Mouse (Mus musculus): ENCODE measurements around the gene Omd.
"Not testable (repeated sequence)": the region's sequence is repeated elsewhere in the genome, so short reads cannot be mapped to it uniquely, and the experiment has no call there.

The Omd gene

DNA sequence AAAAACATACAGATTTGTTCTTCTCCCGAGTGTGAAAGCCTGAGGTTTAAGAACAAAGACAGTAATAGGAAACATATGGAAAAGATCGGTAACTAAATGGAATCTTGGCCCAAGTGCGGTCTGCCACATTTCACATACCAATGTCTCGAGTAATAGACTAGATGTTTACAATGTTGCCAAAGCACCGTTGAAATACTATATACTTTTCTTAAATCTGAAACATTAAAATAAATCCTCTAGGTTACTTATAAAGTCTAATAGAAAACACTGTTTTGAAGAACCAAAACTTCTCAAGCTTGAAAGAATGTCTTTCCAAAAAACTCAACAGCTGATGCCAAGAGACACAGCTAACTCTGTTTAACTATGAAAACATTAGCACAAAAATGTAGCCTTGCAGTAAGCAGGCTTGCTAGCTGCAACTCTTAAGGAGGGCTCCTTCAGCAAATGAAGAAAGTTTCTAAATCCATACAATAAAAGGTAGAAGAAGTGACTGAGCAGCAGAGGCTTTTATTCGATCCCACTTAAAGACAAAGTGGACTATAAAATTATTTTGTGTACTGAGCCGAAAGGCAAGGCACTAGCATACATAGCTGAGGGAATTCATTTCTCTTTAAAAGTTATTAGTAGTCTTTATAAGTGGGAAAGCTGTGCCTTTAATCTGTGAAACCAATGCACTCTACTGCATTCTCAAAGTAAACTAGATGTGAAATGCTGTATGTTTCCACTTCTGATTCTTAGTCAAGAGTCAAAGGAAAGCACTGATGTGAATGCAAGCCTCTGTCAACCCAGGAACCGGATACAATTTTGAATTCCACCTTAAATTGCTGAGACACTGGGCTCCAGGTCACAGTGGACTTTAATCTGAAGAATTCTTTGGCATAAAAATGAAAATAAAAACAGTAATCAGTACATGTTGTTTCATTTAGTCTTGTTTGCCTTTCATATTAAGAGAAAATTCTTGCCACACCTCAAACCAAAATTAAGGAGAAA, at the start of gene Omd:
Gene Omd (plus strand): TSS at position 922 of the 990 bp plus-strand sequence.
- DNase-seq (ENCODE audit: low spot score), result no peak

DNA sequence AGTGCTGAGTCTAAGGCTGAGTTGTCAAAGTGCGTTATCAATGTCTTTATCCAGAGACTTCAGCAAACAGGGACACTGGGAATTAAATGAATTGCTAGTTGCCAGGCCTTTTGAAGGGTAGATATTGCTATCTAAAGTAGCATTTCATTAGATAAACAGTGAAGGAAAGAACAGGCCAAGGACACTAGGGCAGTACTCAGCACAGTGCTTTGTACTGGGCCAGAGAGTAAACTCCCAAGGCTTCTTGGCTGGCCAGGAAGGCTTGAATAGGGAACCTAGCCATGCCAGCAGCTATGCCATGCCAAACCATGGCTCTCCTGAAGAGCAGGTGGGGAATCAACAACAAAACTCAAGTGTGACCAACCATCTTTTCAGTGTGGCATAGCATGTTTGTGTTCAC, 45.3 kb upstream of the Omd start:
- no peak for DNase-seq (ENCODE audit: low spot score)

DNA sequence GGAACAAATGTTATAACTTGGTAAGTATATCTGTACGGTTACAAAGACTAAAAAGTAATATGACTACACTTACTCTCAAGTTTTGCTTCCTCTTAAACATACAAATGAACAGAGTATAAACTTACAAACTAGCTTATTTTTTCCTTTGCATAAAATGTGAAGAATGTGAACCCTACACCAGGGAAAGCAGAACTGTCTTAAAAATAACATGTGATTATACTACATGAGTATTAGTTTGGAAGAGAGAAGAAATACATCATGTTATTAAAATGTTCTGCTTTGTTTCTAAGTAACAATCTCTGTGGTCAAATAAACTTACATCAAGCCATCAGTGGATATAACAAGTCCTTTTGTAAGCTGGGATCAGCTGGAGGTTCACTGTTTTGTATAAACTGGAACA, 43.6 kb upstream of the Omd start:
- no peak for DNase-seq (ENCODE audit: low spot score)

DNA sequence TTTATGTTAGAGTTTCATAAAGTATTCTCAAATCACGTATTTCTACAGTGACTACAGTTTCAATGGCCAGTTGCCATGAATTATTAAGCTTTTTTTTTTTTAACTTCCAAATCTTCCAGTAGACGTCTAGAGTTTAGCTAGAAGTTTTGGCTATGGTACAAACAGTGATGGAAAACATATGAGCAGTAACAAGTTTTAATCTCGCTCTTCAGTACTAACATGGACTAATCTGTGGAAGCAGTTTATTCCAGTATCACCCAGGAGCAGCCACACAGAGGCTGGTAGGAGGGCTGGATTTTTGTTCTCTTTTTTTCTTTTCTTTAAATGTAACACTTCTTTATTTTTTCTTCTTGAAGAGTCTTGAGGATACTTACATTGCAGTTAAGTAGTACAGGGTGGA, 38.0 kb upstream of the Omd start, which contains the start of gene Aspn:
Gene Aspn (plus strand): TSS at position 165 of the 400 bp plus-strand sequence.
- no peak for DNase-seq (ENCODE audit: low spot score)

DNA sequence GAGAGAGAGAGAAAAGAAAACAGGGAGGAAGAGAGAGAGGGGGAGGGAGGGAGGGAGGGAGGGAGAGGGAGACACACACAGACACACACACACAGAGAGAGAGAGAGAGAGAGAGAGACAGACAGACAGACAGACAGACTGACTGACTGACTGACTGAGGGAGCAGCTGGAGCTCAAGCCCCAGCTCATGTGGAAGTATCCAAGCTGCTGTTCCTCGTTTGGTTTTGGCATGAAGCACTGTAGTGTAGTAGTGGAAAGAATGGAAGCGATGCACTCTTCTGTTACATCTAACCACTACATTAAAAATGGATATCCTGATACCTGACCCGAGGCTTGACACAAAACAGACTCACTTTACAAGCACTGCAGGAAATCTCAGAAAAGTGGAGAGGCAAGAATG, 36.6 kb upstream of the Omd start:
- no peak for DNase-seq (ENCODE audit: low spot score)

DNA sequence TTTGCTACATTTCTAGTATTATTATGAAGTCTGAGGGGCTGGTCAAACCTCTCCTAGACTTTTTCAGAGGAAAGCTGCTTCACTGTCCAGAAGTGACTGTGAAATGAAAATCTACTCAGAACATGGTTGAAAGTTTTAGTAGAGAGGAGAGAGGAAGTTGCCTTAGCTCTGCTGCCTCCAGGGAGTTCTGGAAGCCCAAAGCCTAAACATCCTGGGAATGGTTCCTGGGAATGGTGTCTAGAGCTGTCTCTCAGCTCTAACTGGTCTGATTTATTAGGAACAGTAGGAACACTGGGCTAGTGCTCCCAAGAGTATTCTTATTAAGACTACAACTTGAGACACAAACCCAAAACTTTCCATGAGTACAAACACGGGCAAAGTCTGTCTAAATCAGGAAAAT, 35.7 kb upstream of the Omd start:
- DNase-seq (ENCODE audit: low spot score), result no peak

DNA sequence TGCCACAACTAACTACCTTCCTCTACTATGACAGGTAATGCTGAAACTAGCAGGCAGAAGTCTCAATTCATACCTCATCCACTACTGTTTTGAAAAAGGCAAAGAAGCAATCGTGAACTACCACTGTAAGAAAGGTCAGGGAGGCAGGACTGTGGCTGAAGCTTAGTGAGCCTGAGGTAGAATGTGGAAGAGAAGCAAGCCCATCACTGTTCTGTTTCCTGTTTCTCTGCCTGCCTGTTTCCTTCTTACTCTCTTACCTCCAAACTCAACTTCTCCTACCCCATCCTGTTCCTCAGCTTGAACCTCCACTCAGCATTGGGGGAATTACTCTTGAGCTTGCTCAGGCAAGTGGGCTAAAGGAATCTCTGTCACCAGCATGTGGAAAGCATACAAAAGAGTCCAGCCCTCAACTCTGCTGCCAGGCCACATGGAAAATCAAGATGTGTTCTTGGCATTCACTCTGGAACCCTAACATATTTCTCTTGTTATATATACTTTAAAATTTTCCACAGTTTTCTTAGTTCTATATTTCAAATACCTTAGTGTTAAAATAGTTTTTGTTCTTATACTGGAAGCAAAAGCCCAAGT, 34.6 kb upstream of the Omd start:
- no peak for DNase-seq (ENCODE audit: low spot score)

DNA sequence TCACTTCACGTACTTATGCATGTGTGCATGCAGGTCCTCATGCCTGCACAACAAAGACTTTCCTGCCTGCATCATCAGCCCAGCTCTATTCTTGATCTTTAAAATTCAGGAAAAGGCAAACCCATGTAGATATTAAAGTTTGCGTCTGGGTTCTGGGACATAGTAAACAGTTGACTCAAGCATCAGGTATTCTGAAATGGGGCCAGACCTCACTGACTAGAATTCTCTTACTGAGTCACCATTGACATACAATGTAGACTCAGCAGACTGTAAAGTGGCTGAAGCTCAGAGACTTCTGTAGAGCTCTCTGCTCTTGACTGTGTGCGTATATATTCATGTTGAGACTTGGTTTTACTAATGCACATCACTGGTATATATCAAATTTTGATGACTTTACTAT, 32.6 kb upstream of the Omd start:
- no peak for DNase-seq (ENCODE audit: low spot score)

DNA sequence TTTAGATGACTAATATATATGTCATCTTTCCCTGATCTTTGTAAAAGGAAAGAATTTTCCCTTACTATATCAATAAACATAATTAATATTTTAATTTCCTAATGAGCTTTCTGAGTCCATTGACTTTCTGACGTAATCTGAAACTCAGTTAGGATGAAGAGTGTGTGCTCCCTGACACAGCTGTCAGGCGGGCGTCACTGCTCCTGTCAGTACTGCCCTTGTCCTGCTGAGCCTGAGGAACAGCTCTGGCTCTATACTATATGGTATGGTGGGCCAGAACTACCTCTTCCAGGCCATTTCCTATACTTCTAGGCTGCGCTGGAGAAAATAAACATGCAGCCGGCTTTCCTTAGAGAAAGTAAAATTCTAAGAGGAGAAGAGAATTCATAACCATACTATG, 27.7 kb upstream of the Omd start:
- no peak for DNase-seq (ENCODE audit: low spot score)

DNA sequence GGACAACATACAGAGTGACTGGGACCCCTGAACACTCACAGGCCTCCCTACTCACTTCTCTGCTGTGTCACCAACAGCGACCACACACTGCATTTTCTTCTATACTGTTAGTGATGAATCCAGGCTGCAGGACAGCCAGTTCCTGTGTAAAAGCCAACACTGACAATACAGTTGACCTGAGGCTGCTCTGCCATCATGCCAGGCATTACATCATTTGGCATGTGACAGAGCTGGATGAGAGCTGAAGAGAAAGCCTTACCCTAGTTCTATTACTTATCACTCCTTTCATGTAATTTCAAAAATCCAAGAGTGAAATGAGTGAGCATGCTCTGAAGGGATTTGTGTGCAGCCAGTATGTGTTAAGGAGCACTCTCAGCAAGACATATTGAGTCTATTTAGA, 26.1 kb upstream of the Omd start:
- DNase-seq (ENCODE audit: low spot score), result no peak

DNA sequence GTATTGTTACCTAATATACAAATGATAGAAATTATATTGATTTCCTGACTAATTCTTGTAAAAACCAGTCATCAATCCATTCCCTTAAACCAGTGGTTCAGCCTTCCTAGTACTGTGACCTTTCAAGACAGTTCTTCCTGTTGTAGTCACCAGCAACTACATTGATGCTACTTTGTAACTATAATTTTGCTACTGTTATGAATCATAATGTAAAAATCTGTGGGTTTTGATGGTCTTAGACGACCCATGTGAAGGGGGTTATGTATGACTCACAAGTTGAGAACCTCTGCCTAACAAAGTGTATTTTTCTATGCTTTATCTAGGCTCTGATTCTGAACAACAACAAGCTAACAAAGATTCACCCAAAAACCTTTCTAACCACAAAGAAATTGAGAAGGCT, 25.3 kb upstream of the Omd start:
- DNase-seq (ENCODE audit: low spot score), result no peak

DNA sequence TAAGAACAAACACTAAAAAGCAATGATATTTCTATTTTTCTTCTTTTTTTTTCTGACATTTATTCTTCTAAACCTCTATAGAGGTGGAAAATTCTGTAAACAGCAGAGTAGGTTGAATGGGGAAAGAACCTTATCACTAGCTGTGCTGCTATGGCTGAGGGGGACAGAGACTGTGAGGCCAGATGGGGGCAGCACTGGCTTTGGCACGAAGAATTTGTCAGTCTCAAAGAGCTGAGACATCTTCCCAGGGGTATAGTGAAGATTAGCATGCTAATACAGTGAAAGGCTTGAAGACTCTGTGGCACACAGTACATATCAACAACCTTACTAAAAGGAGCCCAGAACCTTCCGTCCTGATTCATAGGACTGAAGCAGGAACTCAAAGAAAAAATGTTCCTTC, 23.1 kb upstream of the Omd start:
- no peak for DNase-seq (ENCODE audit: low spot score)

DNA sequence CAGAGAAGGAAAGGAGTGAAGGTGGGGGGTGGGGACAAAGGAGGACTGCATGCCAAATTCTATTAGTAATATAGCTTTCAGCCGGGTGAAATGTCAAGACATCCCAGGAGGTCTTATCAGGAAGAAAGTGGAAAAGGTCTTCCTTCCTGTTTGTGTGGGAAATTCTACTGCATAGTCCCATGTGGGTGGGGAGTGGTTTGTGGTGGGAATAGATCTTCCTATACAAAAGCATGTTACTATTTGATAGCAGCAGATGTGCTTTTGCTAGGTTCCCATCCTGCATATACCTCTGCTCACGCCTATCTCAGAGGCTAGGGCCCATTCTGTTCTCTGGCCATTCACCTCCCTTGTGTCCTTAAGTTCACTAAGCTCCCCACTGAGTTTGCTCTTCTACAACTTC, 21.4 kb upstream of the Omd start:
- no peak for DNase-seq (ENCODE audit: low spot score)

DNA sequence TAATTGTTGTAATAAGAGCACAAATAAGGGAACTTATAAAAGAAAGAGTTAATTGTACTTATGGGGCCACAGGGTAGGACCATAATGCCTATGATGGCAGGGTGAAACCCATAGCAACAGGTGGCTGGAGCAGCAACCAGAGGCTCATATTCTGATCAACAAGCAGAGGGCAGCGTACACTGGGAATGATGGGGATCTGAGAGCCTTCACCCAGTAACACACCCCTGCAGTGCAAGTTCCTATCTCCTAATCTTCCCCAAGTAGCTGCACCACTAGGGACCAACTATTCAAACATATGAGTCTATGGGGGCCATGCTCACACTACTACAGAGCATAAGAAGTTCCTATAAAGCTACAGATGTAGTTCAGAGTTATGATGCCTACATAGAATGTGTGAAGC, 17.9 kb upstream of the Omd start:
- no peak for DNase-seq (ENCODE audit: low spot score)

DNA sequence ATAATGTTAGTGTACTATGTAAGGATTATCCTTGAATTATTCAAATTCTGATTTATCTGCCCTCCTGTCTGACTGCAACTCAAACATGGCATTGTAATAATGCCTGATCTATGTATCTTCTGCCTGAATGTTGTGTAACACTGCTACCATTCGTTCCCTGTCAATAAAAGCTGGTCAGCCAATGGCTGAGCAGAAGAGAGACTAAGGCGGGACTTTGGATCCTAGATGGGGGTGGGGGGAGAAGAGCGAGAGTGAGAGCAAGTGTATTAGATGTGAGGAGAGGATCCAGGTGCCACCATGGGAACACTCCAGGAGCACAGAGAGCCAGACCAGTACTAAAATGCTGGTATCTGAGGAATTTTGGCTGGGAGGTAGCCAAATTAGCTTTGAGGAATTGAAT, 11.9 kb upstream of the Omd start:
- DNase-seq (ENCODE audit: low spot score), result no peak

DNA sequence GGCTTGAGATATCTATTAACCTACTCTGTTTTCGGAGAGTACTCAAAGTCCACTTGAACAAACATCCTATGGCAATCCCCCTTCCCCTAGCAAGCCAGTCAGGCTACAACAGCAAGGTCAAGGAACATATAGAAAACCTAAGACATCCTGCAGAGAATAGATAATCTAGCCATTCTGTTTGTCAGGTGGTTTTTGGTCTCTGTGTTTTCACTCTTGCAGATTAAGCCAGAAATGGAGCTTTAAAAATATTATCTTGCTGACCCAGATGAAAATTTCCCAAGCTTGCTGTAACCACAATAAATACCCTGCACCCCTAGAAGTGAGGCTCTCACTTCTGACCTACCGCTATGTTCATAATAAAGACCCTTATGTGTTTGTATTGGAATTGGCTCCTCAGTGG, 10.8 kb upstream of the Omd start:
- DNase-seq (ENCODE audit: low spot score), result no peak

DNA sequence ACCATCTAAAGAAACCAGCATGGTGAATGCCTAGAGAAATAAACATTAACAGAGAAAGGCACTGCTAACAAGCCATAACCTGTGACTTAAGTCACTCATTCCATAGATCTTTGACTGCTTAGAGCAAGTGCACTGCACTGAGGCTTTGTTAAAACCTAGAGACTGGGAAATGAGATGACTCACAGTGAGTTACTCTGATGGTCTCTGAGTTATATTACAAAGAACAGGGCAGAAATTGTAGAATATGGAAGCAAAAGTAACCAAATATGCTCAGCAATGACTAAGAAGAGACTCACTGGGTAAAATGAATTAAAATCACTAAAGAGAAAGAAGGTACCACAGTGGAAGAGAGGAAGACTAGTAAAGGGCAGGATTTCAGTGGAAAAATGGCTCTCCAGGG, 1.6 kb downstream of the Omd start:
- no peak for DNase-seq (ENCODE audit: low spot score)

DNA sequence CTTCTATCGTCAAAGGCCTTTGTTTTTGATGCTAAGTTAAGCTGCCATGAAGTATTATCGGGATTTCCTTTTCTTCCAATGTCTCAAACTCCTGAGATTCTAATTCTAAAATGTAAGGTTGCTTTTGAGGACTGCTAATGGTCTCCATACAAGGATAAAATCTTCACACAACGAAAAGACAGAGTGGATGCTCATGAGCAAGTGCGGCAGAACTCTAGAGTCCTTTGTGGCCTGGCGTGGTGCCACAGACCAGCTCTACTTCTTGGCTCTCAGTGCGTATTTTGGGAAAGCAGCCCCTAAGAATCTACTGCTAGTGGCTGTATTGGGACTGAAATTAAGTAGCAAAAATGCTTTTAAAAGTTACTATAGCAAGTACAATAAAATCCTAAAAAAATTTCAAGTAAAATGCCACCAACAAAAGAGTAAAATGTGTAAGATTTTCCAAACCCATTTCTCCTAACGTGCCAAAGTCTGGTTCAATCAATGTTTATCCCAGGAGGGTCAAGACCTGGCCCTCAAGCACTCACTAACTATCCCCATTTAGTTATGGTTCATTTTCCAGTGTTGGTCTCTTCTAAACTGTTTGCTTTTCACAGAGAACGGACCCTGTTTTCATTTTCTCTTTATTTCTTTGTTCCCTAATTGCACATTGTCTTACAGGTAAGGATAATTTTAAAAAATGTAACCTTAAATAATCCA, 2.2 kb downstream of the Omd start:
- no peak for DNase-seq (ENCODE audit: low spot score)

DNA sequence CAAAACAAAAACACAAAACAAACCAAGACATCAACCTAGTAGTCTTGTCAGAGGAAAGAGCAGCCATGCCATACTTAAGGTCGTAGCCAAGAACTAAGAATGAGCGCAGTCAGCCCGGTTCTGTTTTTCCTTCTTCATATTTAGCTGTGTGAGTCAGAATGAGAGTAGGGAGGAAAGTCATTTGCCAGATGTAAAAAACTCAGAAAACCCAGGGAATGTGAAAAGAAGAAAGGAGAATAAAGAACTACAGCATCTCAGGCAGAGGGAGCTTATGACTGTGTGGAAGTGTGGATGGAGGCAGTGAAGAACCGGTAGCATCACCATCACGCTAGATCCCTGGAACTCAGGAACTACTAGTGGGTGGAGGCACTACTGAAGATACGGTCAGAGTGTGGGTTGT, 3.8 kb downstream of the Omd start:
- no peak for DNase-seq (ENCODE audit: low spot score)

DNA sequence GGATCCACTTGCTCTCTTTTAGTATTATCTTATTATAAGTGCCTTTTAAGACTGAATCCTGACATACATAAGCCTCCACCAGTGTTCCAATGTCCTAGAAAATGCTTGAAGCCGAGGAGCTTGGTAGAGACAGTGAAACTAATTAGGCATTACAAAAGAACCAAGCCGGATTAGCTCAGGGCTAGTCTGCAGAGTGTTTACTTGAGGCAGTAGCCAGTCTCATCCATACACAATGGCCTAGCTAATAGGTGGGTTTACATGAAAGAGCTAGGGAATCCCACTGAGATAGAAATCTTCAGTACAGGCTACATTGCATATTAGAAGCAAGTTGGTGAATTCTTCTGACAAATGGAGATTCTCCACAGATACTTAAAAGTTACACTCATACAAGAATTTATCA, 20.3 kb downstream of the Omd start:
- DNase-seq (ENCODE audit: low spot score), result not testable (repeated sequence)

DNA sequence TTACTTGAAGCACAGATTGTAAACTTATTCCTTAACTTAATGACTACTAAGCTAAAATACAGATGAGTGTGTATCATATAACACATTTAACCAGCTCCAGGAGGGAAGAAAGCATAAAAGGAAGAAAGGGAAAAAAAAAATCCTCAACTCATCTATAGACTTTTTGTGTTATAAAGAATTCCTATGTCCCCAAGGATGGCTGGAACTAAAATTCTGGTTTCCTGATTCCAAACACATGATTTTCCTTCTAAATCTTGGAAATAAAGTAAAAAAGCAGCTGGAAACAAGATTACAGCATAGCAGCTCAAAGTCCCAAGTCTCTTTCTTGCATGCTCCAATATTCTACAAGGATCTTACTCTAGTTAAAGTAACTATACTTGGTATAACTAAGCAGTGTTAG, 21.3 kb downstream of the Omd start:
- no peak for DNase-seq (ENCODE audit: low spot score)

DNA sequence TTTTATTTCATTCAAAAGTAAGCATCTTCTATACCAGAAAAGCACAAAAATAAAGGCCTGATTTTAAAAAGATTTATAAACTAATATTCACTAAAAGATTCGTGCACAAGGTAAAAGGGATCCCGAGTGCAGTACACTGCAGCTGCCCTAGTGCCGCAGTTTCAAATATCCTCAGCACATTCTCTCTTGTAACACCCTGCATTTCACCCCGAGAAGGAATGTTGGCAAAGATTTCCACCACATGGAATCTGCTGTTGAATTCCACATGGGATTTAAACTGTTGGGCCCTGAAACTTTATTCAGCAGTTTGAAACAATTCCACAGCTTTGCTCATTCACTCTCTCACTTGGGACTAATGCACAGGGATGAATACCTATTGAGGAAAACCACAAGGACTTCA, 25.5 kb downstream of the Omd start, which contains the start of gene Ogn:
Gene Ogn (plus strand): TSS at position 333 of the 400 bp plus-strand sequence.
- no peak for DNase-seq (ENCODE audit: low spot score)
